Mouse (Mus musculus) testis, adult 2 months (tissue): Measurements from ENCODE around the gene Rab11fip5.

Experiments used
- CTCF ChIP-seq: fragments of 200-500 bp; IDR thresholded peaks from 2 replicates; pipeline ENCODE4 v1.5.1; 2012; ENCODE audit warnings: low read depth, mild to moderate bottlenecking, inconsistent platforms, low read length, moderate library complexity; ENCODE audit not compliant: control insufficient read depth, insufficient read depth, insufficient replicate concordance
- POLR2A ChIP-seq: fragments of 200-500 bp; IDR thresholded peaks from 2 replicates; pipeline ENCODE4 v1.6.1; 2012; ENCODE audit warnings: low read depth, mild to moderate bottlenecking, inconsistent platforms, low read length, moderate library complexity; ENCODE audit not compliant: control insufficient read depth

GRCm38 (mm10) chr6:85363906-85364260, 10.6 kb downstream of the Rab11fip5 start:
- no peak for TF ChIP-seq CTCF
- TF ChIP-seq POLR2A, result no peak
